Mouse (Mus musculus) telencephalon, adult 2 months (tissue): ENCODE data around the gene Trappc3l.
"Not testable (repeated sequence)": the region's sequence is repeated elsewhere in the genome, so short reads cannot be mapped to it uniquely, and the experiment has no call there.

Experiments used
- DNase-seq: peaks from one replicate; pipeline ENCODE4 v3.0.0-alpha.2; 2011; ENCODE audit warnings: low read depth, low spot score

Gene Trappc3l

DNA sequence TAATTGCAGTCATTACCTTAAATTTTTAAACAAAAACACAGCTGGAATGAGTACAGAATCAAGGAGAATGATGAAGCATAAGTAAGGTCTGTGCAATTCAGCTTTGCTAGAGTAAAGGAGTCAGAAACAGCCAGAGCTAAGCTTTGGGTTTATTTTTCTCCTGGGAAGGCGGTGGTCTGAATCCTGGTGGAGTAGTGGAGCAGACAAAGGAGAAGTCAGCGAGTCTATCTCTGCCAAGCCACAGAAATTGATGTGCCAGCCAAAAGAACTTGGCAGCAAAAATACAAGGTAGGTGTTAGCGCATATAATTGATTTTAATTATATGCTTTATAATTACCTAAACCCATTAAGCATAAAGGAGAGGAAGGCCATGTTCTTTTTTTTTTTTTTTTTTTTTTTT lies at the start of gene Trappc3l:
TSS of gene Trappc3l (plus strand) at position 197 of the 400 bp plus-strand sequence.
- no peak for DNase-seq

- DNase-seq = not testable (repeated sequence)
Measured at GRCm38 (mm10) chr10:33996686-33997085, 40.7 kb upstream of the Trappc3l start.

GRCm38 (mm10) chr10:33998397-33998796 lies 39.0 kb upstream of the Trappc3l start:
- DNase-seq = no peak

DNA sequence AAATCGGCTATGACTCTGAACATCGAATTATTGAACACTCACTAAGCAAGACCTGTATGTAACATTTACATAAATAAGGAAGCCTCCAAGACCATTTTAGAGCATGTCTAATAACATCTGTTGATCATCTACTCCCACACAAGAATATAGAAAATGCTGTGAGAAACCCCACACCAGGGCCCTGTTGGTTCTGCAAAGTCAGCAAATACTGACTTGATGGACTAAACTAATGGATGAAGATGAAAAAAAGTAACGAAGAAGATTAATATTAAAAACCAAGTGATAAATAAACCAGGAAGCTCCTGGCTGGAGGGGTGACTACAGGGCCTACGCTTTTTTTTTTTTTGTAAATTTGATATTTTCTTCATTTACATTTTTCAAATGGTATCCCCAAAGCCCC lies 24.8 kb upstream of the Trappc3l start:
- no peak for DNase-seq

GRCm38 (mm10) chr10:34013241-34013640 lies 24.2 kb upstream of the Trappc3l start:
- no peak for DNase-seq

DNA sequence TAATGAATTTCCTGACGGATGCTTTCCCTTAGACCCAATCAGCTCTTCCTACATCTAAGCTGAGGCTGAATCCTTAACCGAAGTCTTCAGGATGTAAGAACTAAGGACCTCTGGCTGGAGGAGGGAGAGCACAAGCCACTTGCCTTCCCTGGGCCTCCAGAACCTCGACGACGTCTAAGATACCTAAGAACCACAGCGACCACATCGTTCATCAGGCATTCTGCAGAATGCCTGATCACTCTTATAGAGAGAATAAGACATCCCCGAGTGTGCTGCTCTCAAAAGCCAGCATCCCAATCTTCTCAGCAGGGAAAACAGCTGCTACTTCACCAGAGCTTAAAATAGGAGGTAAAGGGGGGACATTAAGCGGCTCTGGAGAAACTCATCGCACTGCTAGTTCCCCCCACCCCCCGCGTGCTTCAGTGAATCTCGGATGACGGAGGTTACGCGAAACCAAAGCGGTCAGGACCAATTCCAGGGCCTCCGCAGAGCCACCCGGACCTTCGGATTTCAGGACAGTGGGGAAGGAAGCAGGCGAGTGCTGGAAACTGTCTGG lies 18.6 kb upstream of the Trappc3l start:
- no peak for DNase-seq

DNA sequence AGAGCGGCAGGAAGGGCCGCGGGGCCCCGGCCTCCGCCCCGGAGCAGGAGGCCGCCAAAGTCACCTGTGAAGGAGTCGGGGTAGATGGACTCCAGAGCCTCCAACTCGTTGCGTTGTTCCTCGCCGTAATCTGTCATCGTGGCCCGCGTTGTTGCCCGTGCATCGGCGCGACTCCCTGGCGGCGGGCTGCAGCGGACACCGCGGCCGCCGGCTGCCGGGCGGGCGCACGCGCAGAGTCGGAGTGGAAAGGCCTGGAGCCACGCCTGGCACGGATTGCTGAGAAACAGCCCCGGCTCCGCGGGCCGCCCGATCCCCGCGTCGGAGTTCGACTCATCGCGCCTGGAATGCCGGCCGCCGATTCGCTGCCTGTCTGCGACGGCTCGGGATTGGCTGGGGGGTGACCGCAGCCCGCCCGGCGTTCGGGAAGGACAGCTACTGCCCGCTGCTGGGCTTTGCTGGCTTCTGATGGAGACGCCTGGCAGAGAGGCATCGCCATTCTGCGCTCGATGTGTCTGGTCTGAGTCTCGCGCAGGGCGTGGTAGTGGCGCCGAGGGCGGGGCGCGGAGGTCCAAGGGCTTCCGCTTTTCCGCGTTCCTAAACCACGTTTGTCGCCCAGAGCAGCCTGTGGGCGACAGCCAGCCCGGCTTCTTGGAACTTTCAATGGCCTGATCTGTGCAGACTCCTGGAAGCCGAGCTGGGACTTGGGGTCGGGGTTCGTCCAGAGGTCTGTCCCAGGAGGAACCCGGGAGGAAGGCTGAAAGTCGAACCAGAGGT lies 17.9 kb upstream of the Trappc3l start, which contains the start of gene Rwdd1:
TSS of gene Rwdd1 (minus strand) at position 323 of the 774 bp plus-strand sequence.
- DNase-seq = peak; percentile 97

DNA sequence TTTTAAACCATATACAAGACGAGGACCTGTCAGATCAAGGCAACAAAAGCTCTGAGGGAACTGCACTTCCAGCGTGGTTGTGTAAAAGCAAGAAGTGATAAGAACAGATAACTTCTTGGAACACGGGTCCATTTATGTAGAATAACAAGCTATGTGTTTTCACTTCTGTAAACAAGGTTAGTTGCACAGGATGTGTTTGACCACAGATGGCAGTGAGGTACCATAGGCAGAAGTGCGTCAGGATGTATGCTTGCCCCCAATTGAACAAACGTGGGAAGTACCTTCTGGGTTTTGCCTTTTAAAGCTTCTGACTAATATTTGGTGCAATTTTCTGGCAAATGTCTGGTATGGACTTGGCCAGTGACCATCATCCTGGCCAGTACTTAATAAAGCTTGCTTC lies 7.1 kb upstream of the Trappc3l start:
- no peak for DNase-seq

DNA sequence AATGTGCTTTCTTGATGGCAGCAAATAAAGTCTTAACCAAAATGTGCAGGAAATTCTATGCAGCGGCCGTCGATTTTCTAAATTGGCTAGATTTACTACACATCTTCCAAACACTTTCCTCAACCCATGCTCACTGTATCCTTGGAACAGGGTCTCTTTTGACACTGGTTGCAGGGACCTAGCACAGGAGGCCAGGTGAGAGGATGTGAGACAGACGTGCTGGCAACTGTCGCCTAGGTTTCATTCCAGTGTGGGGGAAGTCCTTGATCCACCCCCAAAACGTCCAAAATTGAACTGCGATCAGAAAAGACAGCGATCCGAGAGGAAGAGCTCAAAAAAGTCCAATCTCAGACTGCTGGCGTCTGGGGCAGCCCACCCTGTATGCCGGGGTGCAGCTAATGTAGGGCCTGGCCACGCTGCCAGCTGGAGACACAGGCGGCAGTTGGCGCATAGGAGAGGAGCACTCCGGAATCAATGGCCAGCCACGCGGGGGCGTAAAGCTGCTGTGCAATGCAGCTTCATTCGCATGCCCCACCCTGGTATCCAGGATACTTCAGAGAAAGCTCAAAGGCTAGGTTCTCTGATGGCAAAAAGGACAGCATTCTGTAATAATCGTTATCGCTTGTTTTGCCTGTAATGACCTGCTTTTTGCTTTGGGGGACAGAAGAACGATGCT lies 3.6 kb upstream of the Trappc3l start:
- DNase-seq = peak; percentile 44

DNA sequence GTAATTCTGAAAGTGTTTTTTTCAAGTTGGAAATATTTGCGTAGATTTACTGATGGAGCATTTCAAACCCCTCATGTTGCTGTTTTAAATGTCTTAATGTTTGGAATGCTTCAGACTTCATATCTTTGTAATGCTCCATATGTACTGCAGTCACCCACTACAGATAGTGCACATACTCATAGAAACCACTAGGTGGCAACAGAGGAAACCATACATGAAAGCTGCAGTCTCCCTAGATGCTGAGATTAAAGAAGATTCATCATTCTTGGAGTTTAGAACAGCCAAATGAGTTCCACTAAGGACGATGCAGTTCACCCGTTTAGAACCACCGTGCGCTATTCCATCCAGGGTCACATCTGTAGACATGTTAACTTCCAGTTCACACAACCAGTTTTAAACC lies 810 bp upstream of the Trappc3l start:
- DNase-seq = no peak

- DNase-seq = no peak
Measured at GRCm38 (mm10) chr10:34044210-34044609, 6.8 kb downstream of the Trappc3l start, which contains the start of gene Calhm4. Calhm4 (minus strand) TSS chr10:34044310.

- DNase-seq = no peak
Measured at GRCm38 (mm10) chr10:34053987-34054386, 16.6 kb downstream of the Trappc3l start.

DNA sequence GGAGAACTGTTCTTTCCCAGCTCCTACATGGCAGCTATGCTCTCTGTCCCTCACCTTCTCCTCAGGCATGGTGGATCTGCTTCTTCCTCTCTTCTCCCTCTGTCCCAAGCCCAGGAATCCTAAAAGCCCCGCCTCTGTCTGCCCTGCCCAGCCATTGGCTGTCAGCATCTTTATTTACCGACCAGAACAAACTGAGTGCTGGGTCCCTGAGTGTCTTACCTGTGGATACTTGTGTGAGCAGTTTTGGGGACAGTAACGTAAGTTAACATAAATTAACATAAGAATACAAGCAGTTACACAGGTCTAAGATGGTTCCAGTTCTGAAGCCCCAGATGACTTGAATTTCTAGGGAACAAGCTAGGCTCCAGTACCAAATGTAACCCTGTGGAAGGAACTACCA lies 29.2 kb downstream of the Trappc3l start:
- no peak for DNase-seq

GRCm38 (mm10) chr10:34069606-34070005 lies 32.2 kb downstream of the Trappc3l start:
- no peak for DNase-seq

DNA sequence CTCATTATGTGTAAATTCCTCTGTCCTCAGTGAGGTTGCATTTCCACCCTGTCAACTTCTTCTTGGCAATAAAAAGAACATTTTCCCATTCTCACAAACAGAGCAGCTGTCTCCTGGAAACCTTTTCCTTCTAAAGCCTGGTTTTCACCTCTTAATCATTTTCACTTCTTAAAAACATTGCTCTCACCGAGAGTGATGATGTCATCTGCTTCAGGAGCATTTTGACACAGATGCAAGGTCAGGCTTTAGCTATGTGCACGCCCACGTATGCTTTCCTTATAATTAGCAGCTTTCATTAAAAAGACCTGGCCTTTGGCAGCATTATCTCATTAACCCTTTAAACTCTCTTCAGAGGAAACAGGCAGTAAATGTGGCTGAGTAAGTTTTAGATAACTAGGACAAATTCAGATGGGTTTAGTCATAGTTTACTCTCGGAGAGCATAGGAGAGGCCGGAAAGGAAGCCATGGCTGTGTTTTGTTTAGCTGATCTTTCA lies 33.6 kb downstream of the Trappc3l start:
- DNase-seq = no peak

GRCm38 (mm10) chr10:34071650-34072049 lies 34.3 kb downstream of the Trappc3l start:
- no peak for DNase-seq

DNA sequence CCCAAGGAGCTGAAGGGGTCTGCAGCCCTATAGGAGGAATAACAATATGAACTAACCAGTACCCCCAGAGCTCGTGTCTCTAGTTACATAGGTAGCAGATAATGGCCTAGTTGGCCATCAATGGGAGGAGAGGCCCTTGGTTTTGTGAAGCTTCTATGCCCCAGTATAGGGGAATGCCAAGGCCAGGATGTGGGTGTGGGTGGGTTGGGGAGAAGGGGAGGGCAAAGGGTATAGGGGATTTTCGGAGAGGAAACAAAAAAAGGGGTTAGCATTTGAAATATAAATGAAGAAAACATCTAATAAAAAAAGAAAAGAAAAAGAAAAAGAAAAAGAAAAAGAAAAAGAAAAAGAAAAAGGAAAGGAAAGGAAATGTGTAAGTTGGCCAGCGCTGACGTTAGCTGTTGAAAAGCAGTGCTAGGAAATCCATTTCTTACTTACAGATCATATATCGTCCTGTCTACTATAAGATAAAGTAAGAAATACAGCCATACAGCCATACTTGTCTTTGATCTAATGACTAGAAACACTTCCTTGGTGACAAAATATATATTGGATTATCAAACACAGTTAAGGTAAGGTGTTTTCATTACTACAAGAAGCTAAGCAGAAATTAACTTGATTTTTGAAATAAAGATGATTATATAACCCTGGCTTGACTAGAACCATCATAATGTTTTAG lies 37.3 kb downstream of the Trappc3l start:
- DNase-seq = no peak

GRCm38 (mm10) chr10:34086514-34086913 lies 49.1 kb downstream of the Trappc3l start:
- no peak for DNase-seq

DNA sequence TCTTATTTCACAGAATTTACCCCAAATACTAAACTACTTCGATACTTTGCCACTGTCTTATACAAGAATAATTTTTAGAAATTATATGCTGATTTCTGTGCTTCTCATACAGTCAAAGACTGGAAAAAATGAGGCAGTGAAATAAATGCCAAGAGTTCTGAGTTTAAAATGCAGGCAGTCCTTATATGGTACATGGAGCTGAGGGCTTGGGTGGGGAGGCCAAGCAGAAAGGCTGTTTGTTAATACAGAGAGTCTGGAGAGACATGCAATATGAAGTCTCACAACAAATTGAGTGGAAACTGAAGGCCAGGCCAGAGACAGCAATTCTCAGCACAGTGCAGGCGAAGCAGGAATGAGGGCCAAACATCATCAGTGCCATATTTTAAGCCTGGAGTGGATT lies 51.1 kb downstream of the Trappc3l start:
- no peak for DNase-seq

GRCm38 (mm10) chr10:34089517-34089916 lies 52.1 kb downstream of the Trappc3l start:
- no peak for DNase-seq

GRCm38 (mm10) chr10:34090481-34090880 lies 53.1 kb downstream of the Trappc3l start:
- no peak for DNase-seq

- DNase-seq = peak; percentile 88
Measured at GRCm38 (mm10) chr10:34091888-34092287, 54.5 kb downstream of the Trappc3l start.
